Mouse (Mus musculus): Measurements from ENCODE around the gene Kansl1. TPM values are rescaled to one million over a fixed set of nuclear protein-coding genes. Genes with fewer than 3 reads are reported as not detected.

Gene Kansl1
- polyA plus RNA-seq (2015; fragmentation: Nextera tagmentation; extraction: Ambion mirVana): 5.2 and 5.6 TPM in 2 replicates

DNA sequence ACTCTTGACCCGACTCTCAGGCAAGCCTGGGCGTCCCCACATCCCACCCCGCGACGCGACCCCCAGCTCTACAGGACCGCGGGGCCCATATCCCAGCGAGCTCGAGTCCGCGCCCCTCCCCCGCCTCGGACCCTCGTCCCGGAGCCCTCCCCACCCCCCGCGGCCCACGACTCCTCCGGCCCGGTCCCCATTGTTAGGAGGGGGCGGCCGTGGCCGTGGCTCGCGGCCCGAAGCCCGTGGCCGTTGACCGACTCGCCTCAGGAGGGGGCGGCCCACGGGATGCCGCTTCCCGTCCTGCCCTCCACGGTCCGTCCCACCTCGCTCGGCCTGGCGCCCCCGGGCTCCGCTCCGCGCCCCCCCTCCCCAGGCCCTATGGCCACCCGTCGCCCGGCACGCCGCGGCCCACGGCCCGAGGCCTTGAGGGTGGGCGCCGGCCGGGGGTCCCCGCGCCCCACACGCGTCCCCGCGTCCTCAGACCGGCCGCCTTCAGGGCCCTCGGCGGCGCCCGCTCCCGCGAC, at the start of gene Kansl1:
Gene Kansl1 (minus strand): TSS at position 111 of the 518 bp plus-strand sequence.
- Histone ChIP-seq H3K27me3 (ENCODE audit: control insufficient read depth, insufficient read depth, low read depth, low read length) (no peaks in the 10 kb centered on the region), H3K4me2 (ENCODE audit: low read depth, low read length) (peak within 1 kb of the TSS; percentile 95), H3K4me3 (ENCODE audit: low read depth, low read length) (peak within 1 kb of the TSS; percentile 95), H3K4me1 (ENCODE audit: control insufficient read depth, low read depth, low read length) (peaks cover 9% of the 10 kb centered on the region), H3K9me3 (replicated peaks; ENCODE audit: control insufficient read depth, low read length) (no peaks in the 10 kb centered on the region), H3K27ac (ENCODE audit: low read length) (peak within 1 kb of the TSS; percentile 64), H3K36me3 (ENCODE audit: control insufficient read depth, insufficient read depth) (no peaks in the 10 kb centered on the region), H3K9ac (ENCODE audit: low read depth, low read length) (peak within 1 kb of the TSS; percentile 91)
- peak; percentile 63 for ATAC-seq (ENCODE audit: low read depth)
- WGBS (ENCODE audit: insufficient replicate concordance): under 1% methylated on average over 51 of the region's 69 CpGs

- no peak overlapping the region for H3K4me2 ChIP-seq (ENCODE audit: low read depth, low read length)
- WGBS (ENCODE audit: insufficient replicate concordance): 81% methylated on average over 4 of the region's 4 CpGs
- H3K36me3 ChIP-seq (ENCODE audit: control insufficient read depth, insufficient read depth): peaks cover 71% of the 10 kb centered on the region
- no peak for ATAC-seq (ENCODE audit: low read depth)
- H3K4me1 ChIP-seq (ENCODE audit: control insufficient read depth, low read depth, low read length): no peaks in the 10 kb centered on the region
- H3K9me3 ChIP-seq (replicated peaks; ENCODE audit: control insufficient read depth, low read length): no peaks in the 10 kb centered on the region
- H3K27me3 ChIP-seq (ENCODE audit: control insufficient read depth, insufficient read depth, low read depth, low read length): no peaks in the 10 kb centered on the region
- H3K9ac ChIP-seq (ENCODE audit: low read depth, low read length): no peak overlapping the region
- no peak overlapping the region for H3K27ac ChIP-seq (ENCODE audit: low read length)
- H3K4me3 ChIP-seq (ENCODE audit: low read depth, low read length): no peak overlapping the region
Observed at GRCm38 (mm10) chr11:104512436-104512835, 43.8 kb upstream of the Kansl1 start.

GRCm38 (mm10) chr11:104510606-104511005, 41.9 kb upstream of the Kansl1 start:
- H3K27ac ChIP-seq (ENCODE audit: low read length): no peak overlapping the region
- no peaks in the 10 kb centered on the region for H3K27me3 ChIP-seq (ENCODE audit: control insufficient read depth, insufficient read depth, low read depth, low read length)
- H3K36me3 ChIP-seq (ENCODE audit: control insufficient read depth, insufficient read depth): peaks cover 66% of the 10 kb centered on the region
- no peak overlapping the region for H3K4me3 ChIP-seq (ENCODE audit: low read depth, low read length)
- no peaks in the 10 kb centered on the region for H3K4me1 ChIP-seq (ENCODE audit: control insufficient read depth, low read depth, low read length)
- no peak overlapping the region for H3K9ac ChIP-seq (ENCODE audit: low read depth, low read length)
- ATAC-seq (ENCODE audit: low read depth): no peak
- no peak overlapping the region for H3K4me2 ChIP-seq (ENCODE audit: low read depth, low read length)
- WGBS (ENCODE audit: insufficient replicate concordance): 88% methylated on average over 2 of the region's 2 CpGs
- no peaks in the 10 kb centered on the region for H3K9me3 ChIP-seq (replicated peaks; ENCODE audit: control insufficient read depth, low read length)

DNA sequence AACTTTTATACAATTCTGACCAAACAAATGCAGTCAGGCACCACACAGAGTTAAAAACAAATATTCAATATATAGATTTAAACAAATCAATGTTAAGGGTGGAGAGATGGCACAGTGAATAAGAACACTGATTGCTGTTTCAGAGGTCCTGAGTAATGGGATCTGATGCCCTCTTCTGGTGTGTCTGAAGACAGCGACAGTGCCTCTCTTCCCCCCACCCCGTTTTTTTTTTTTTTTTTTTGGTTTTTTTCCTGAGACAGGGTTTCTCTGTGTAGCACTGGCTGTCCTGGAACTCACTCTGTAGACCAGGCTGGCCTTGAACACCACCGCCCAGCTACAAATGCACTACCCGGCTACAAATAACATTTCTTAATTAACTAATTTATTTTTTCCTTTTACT, 39.8 kb upstream of the Kansl1 start:
- Histone ChIP-seq H3K9me3 (replicated peaks; ENCODE audit: control insufficient read depth, low read length) (no peaks in the 10 kb centered on the region), H3K4me3 (ENCODE audit: low read depth, low read length) (no peak overlapping the region), H3K36me3 (ENCODE audit: control insufficient read depth, insufficient read depth) (peaks cover 66% of the 10 kb centered on the region), H3K4me1 (ENCODE audit: control insufficient read depth, low read depth, low read length) (no peaks in the 10 kb centered on the region), H3K27me3 (ENCODE audit: control insufficient read depth, insufficient read depth, low read depth, low read length) (no peaks in the 10 kb centered on the region), H3K9ac (ENCODE audit: low read depth, low read length) (no peak overlapping the region), H3K4me2 (ENCODE audit: low read depth, low read length) (no peak overlapping the region), H3K27ac (ENCODE audit: low read length) (no peak overlapping the region)
- WGBS (ENCODE audit: insufficient replicate concordance): 80% methylated on average over 4 of the region's 4 CpGs
- no peak for ATAC-seq (ENCODE audit: low read depth)

- no peak overlapping the region for H3K9ac ChIP-seq (ENCODE audit: low read depth, low read length)
- no peak overlapping the region for H3K4me2 ChIP-seq (ENCODE audit: low read depth, low read length)
- H3K4me1 ChIP-seq (ENCODE audit: control insufficient read depth, low read depth, low read length): no peaks in the 10 kb centered on the region
- H3K4me3 ChIP-seq (ENCODE audit: low read depth, low read length): no peak overlapping the region
- no peak overlapping the region for H3K27ac ChIP-seq (ENCODE audit: low read length)
- no peaks in the 10 kb centered on the region for H3K36me3 ChIP-seq (ENCODE audit: control insufficient read depth, insufficient read depth)
- H3K9me3 ChIP-seq (replicated peaks; ENCODE audit: control insufficient read depth, low read length): no peaks in the 10 kb centered on the region; the same call in 1 of the 2 replicates
- no peak for ATAC-seq (ENCODE audit: low read depth)
- WGBS (ENCODE audit: insufficient replicate concordance): 57% methylated on average over 3 of the region's 3 CpGs
- H3K27me3 ChIP-seq (ENCODE audit: control insufficient read depth, insufficient read depth, low read depth, low read length): no peaks in the 10 kb centered on the region
Observed at GRCm38 (mm10) chr11:104488292-104488691, 19.6 kb upstream of the Kansl1 start.

- Histone ChIP-seq H3K4me1 (ENCODE audit: control insufficient read depth, low read depth, low read length) (no peaks in the 10 kb centered on the region), H3K27me3 (ENCODE audit: control insufficient read depth, insufficient read depth, low read depth, low read length) (no peaks in the 10 kb centered on the region), H3K4me3 (ENCODE audit: low read depth, low read length) (no peak overlapping the region), H3K27ac (ENCODE audit: low read length) (no peak overlapping the region), H3K9me3 (replicated peaks; ENCODE audit: control insufficient read depth, low read length) (no peaks in the 10 kb centered on the region), H3K4me2 (ENCODE audit: low read depth, low read length) (no peak overlapping the region), H3K9ac (ENCODE audit: low read depth, low read length) (no peak overlapping the region), H3K36me3 (ENCODE audit: control insufficient read depth, insufficient read depth) (no peaks in the 10 kb centered on the region)
- ATAC-seq (ENCODE audit: low read depth): no peak
- 65% methylated on average over 8 of the region's 8 CpGs for WGBS (ENCODE audit: insufficient replicate concordance)
Observed at GRCm38 (mm10) chr11:104481971-104482370, 13.3 kb upstream of the Kansl1 start.

GRCm38 (mm10) chr11:104479505-104479904, 10.8 kb upstream of the Kansl1 start:
- H3K4me3 ChIP-seq (ENCODE audit: low read depth, low read length): no peak overlapping the region
- no peak for ATAC-seq (ENCODE audit: low read depth)
- WGBS (ENCODE audit: insufficient replicate concordance): 49% methylated on average over 4 of the region's 4 CpGs

GRCm38 (mm10) chr11:104469371-104469835, 742 bp upstream of the Kansl1 start:
- peak overlapping the region; percentile 64 for H3K27ac ChIP-seq (ENCODE audit: low read length)
- no peaks in the 10 kb centered on the region for H3K36me3 ChIP-seq (ENCODE audit: control insufficient read depth, insufficient read depth)
- H3K27me3 ChIP-seq (ENCODE audit: control insufficient read depth, insufficient read depth, low read depth, low read length): no peaks in the 10 kb centered on the region
- H3K4me3 ChIP-seq (ENCODE audit: low read depth, low read length): peak overlapping the region; percentile 95
- H3K4me1 ChIP-seq (ENCODE audit: control insufficient read depth, low read depth, low read length): peaks cover 9% of the 10 kb centered on the region
- H3K9me3 ChIP-seq (replicated peaks; ENCODE audit: control insufficient read depth, low read length): no peaks in the 10 kb centered on the region
- peak overlapping the region; percentile 91 for H3K9ac ChIP-seq (ENCODE audit: low read depth, low read length)
- peak overlapping the region; percentile 95 for H3K4me2 ChIP-seq (ENCODE audit: low read depth, low read length)
- WGBS (ENCODE audit: insufficient replicate concordance): 0% methylated on average over 18 of the region's 19 CpGs
- peak; percentile 100 for ATAC-seq (ENCODE audit: low read depth)

More at GRCm38 (mm10) chr11:104479505-104479904, 10.8 kb upstream of the Kansl1 start:
- H3K36me3 ChIP-seq (ENCODE audit: control insufficient read depth, insufficient read depth): no peaks in the 10 kb centered on the region
- H3K27ac ChIP-seq (ENCODE audit: low read length): no peak overlapping the region
- H3K4me1 ChIP-seq (ENCODE audit: control insufficient read depth, low read depth, low read length): no peaks in the 10 kb centered on the region
- no peak overlapping the region for H3K4me2 ChIP-seq (ENCODE audit: low read depth, low read length)
- no peaks in the 10 kb centered on the region for H3K9me3 ChIP-seq (replicated peaks; ENCODE audit: control insufficient read depth, low read length)
- H3K27me3 ChIP-seq (ENCODE audit: control insufficient read depth, insufficient read depth, low read depth, low read length): no peaks in the 10 kb centered on the region
- no peak overlapping the region for H3K9ac ChIP-seq (ENCODE audit: low read depth, low read length)

DNA sequence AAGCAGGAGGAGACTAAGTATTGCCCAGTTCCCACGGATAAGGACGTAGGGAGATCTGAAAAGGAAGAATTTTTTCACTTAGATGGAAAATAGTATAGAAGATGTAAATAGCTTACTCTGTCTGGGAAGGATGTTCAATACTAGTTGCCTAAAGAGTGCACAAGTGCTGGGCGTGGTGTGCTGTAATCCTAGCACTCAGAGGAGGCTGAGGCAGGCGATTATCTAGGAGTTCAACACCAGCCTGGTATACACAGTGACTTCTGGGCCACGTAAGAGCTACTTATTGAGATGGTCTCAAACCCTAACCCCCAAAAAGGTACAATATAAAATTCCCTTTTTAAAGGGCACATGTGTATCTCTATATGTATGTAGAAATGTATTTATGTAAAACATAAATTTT, 963 bp downstream of the Kansl1 start:
- ATAC-seq (ENCODE audit: low read depth): no peak; the same call in 1 of the 2 replicates
- Histone ChIP-seq H3K27me3 (ENCODE audit: control insufficient read depth, insufficient read depth, low read depth, low read length) (no peaks in the 10 kb centered on the region), H3K9ac (ENCODE audit: low read depth, low read length) (no peak overlapping the region), H3K4me1 (ENCODE audit: control insufficient read depth, low read depth, low read length) (peaks cover 9% of the 10 kb centered on the region), H3K4me3 (ENCODE audit: low read depth, low read length) (no peak overlapping the region), H3K36me3 (ENCODE audit: control insufficient read depth, insufficient read depth) (no peaks in the 10 kb centered on the region), H3K27ac (ENCODE audit: low read length) (no peak overlapping the region), H3K9me3 (replicated peaks; ENCODE audit: control insufficient read depth, low read length) (no peaks in the 10 kb centered on the region), H3K4me2 (ENCODE audit: low read depth, low read length) (no peak overlapping the region)
- WGBS (ENCODE audit: insufficient replicate concordance): 54% methylated on average over 5 of the region's 5 CpGs
